Mouse (Mus musculus): ENCODE data around the gene Hydin. TPM values are rescaled to one million over a fixed set of nuclear protein-coding genes. Genes with fewer than 3 reads are reported as not detected.
"Not testable (repeated sequence)": the region's sequence is repeated elsewhere in the genome, so short reads cannot be mapped to it uniquely, and the experiment has no call there.

The Hydin gene
- polyA plus RNA-seq, 1 experiment, result 0.41 TPM

- no peak for DNase-seq (ENCODE audit: low read depth)
- 0 out of 2 replicates have a peak, but pooled peaks have one; percentile 10 for TF ChIP-seq CTCF (IDR thresholded peaks at IDR 0.05; ENCODE audit: borderline replicate concordance, extremely low read depth, insufficient read depth, insufficient read length)
- TF ChIP-seq POLR2A (IDR thresholded peaks at IDR 0.05; ENCODE audit: borderline replicate concordance, extremely low read depth, insufficient read depth, insufficient read length, poor library complexity, severe bottlenecking), result no peak
These were observed 220.9 kb downstream of the Hydin start for GRCm38 (mm10) chr8:110487644-110488043.

- DNase-seq (ENCODE audit: low read depth), result no peak
- TF ChIP-seq POLR2A (IDR thresholded peaks at IDR 0.05; ENCODE audit: borderline replicate concordance, extremely low read depth, insufficient read depth, insufficient read length, poor library complexity, severe bottlenecking), result no peak
- TF ChIP-seq CTCF (IDR thresholded peaks at IDR 0.05; ENCODE audit: borderline replicate concordance, extremely low read depth, insufficient read depth, insufficient read length), result peak; percentile 59
These were observed 222.6 kb downstream of the Hydin start for GRCm38 (mm10) chr8:110489344-110489743.

GRCm38 (mm10) chr8:110491118-110491517 is 224.3 kb downstream of the Hydin start:
- no peak for DNase-seq (ENCODE audit: low read depth)

GRCm38 (mm10) chr8:110496286-110496685 is 229.5 kb downstream of the Hydin start:
- TF ChIP-seq CTCF (IDR thresholded peaks at IDR 0.05; ENCODE audit: borderline replicate concordance, extremely low read depth, insufficient read depth, insufficient read length) (no peak), POLR2A (IDR thresholded peaks at IDR 0.05; ENCODE audit: borderline replicate concordance, extremely low read depth, insufficient read depth, insufficient read length, poor library complexity, severe bottlenecking) (no peak)
- no peak for DNase-seq (ENCODE audit: low read depth)

More at GRCm38 (mm10) chr8:110491118-110491517, 224.3 kb downstream of the Hydin start:
- TF ChIP-seq CTCF (IDR thresholded peaks at IDR 0.05; ENCODE audit: borderline replicate concordance, extremely low read depth, insufficient read depth, insufficient read length) (no peak), POLR2A (IDR thresholded peaks at IDR 0.05; ENCODE audit: borderline replicate concordance, extremely low read depth, insufficient read depth, insufficient read length, poor library complexity, severe bottlenecking) (no peak)

GRCm38 (mm10) chr8:110500253-110500652 is 233.5 kb downstream of the Hydin start:
- no peak for DNase-seq (ENCODE audit: low read depth)
- TF ChIP-seq CTCF (IDR thresholded peaks at IDR 0.05; ENCODE audit: borderline replicate concordance, extremely low read depth, insufficient read depth, insufficient read length) (no peak), POLR2A (IDR thresholded peaks at IDR 0.05; ENCODE audit: borderline replicate concordance, extremely low read depth, insufficient read depth, insufficient read length, poor library complexity, severe bottlenecking) (no peak)

GRCm38 (mm10) chr8:110500661-110501060 is 233.9 kb downstream of the Hydin start:
- DNase-seq (ENCODE audit: low read depth), result no peak
- TF ChIP-seq CTCF (IDR thresholded peaks at IDR 0.05; ENCODE audit: borderline replicate concordance, extremely low read depth, insufficient read depth, insufficient read length), result no peak
- no peak for TF ChIP-seq POLR2A (IDR thresholded peaks at IDR 0.05; ENCODE audit: borderline replicate concordance, extremely low read depth, insufficient read depth, insufficient read length, poor library complexity, severe bottlenecking)

GRCm38 (mm10) chr8:110501330-110501729 is 234.6 kb downstream of the Hydin start:
- TF ChIP-seq CTCF (IDR thresholded peaks at IDR 0.05; ENCODE audit: borderline replicate concordance, extremely low read depth, insufficient read depth, insufficient read length) (no peak), POLR2A (IDR thresholded peaks at IDR 0.05; ENCODE audit: borderline replicate concordance, extremely low read depth, insufficient read depth, insufficient read length, poor library complexity, severe bottlenecking) (no peak)
- no peak for DNase-seq (ENCODE audit: low read depth)

GRCm38 (mm10) chr8:110502880-110503279 is 236.1 kb downstream of the Hydin start:
- TF ChIP-seq CTCF (IDR thresholded peaks at IDR 0.05; ENCODE audit: borderline replicate concordance, extremely low read depth, insufficient read depth, insufficient read length) (no peak), POLR2A (IDR thresholded peaks at IDR 0.05; ENCODE audit: borderline replicate concordance, extremely low read depth, insufficient read depth, insufficient read length, poor library complexity, severe bottlenecking) (no peak)
- DNase-seq (ENCODE audit: low read depth), result no peak

- no peak for TF ChIP-seq CTCF (IDR thresholded peaks at IDR 0.05; ENCODE audit: borderline replicate concordance, extremely low read depth, insufficient read depth, insufficient read length)
- TF ChIP-seq POLR2A (IDR thresholded peaks at IDR 0.05; ENCODE audit: borderline replicate concordance, extremely low read depth, insufficient read depth, insufficient read length, poor library complexity, severe bottlenecking), result no peak
- DNase-seq (ENCODE audit: low read depth), result no peak
These were observed 242.0 kb downstream of the Hydin start for GRCm38 (mm10) chr8:110508766-110509165.

GRCm38 (mm10) chr8:110519790-110520189 is 253.0 kb downstream of the Hydin start:
- TF ChIP-seq CTCF (IDR thresholded peaks at IDR 0.05; ENCODE audit: borderline replicate concordance, extremely low read depth, insufficient read depth, insufficient read length) (no peak), POLR2A (IDR thresholded peaks at IDR 0.05; ENCODE audit: borderline replicate concordance, extremely low read depth, insufficient read depth, insufficient read length, poor library complexity, severe bottlenecking) (no peak)
- DNase-seq (ENCODE audit: low read depth), result no peak

GRCm38 (mm10) chr8:110521851-110522250 is 255.1 kb downstream of the Hydin start:
- no peak for DNase-seq (ENCODE audit: low read depth)
- no peak for TF ChIP-seq CTCF (IDR thresholded peaks at IDR 0.05; ENCODE audit: borderline replicate concordance, extremely low read depth, insufficient read depth, insufficient read length)
- TF ChIP-seq POLR2A (IDR thresholded peaks at IDR 0.05; ENCODE audit: borderline replicate concordance, extremely low read depth, insufficient read depth, insufficient read length, poor library complexity, severe bottlenecking), result no peak

GRCm38 (mm10) chr8:110522495-110522894 is 255.7 kb downstream of the Hydin start:
- DNase-seq (ENCODE audit: low read depth), result not testable (repeated sequence)

GRCm38 (mm10) chr8:110522985-110523384 is 256.2 kb downstream of the Hydin start:
- DNase-seq (ENCODE audit: low read depth), result no peak
- TF ChIP-seq POLR2A (IDR thresholded peaks at IDR 0.05; ENCODE audit: borderline replicate concordance, extremely low read depth, insufficient read depth, insufficient read length, poor library complexity, severe bottlenecking) (no peak), CTCF (IDR thresholded peaks at IDR 0.05; ENCODE audit: borderline replicate concordance, extremely low read depth, insufficient read depth, insufficient read length) (no peak)

Data from brain, embryonic 14.5 days (tissue).